18 mouse cellular contexts compared by ENCODE assay signal in genomic region chr15:12770958-12771357, GRCm38 (mm10). TPM values are rescaled to one million over a fixed set of nuclear protein-coding genes. Genes with fewer than 3 reads are reported as not detected.
DNase-seq lines count a peak whose midpoint lies in the region; ATAC-seq and TF ChIP-seq lines count a peak whose summit lies in the region.
"Had no signal": no experiment of that assay in that cellular context is flagged by ENCODE, and none has a peak within 500 bp of the region (broad histone marks: within the 10 kb centered on the region; RNA-seq: fewer than 3 reads in every experiment).

No protein-coding gene starts in this region.

- no peak overlapping the region for H3K4me2 ChIP-seq in hindbrain, embryonic 12.5 days (replicated peaks)
- H3K4me2 ChIP-seq: embryonic facial prominence, embryonic 15.5 days; heart, embryonic 15.5 days; hindbrain, embryonic 15.5 days; liver, embryonic 13.5 days; midbrain, embryonic 13.5 days had no signal

- 0 out of 2 replicates have a peak, but pooled peaks cover 2% of the 10 kb centered on the region for H3K9me3 ChIP-seq in hindbrain, embryonic 12.5 days (replicated peaks)
- H3K9me3 ChIP-seq: embryonic facial prominence, embryonic 15.5 days; heart, embryonic 15.5 days; hindbrain, embryonic 15.5 days; liver, embryonic 13.5 days had no signal

- 91% methylated on average over 7 of the region's 7 CpGs for WGBS in thymus, adult 2 months
- 74% methylated on average over 7 of the region's 7 CpGs for whole genome bisulfite sequencing in hindbrain, embryonic 12.5 days

- H3K36me3 ChIP-seq in thymus, adult 2 months (ENCODE audit: control insufficient read depth, insufficient read depth, low read length), result no peaks in the 10 kb centered on the region
- no peaks in the 10 kb centered on the region for H3K36me3 ChIP-seq in hindbrain, embryonic 12.5 days
- H3K36me3 ChIP-seq: embryonic facial prominence, embryonic 15.5 days; heart, embryonic 15.5 days; hindbrain, embryonic 15.5 days; liver, embryonic 13.5 days; midbrain, embryonic 13.5 days had no signal

- DNase-seq in thymus, adult 2 months, result no peak
- no peak for DNase-seq in thymus, postnatal 14 days
- DNase-seq in layer of hippocampus, adult 18-20 months (ENCODE audit: low spot score in 2 of 2), result peak; percentile 68 to 78
- peak; percentile 23 to 77 for DNase-seq in left cerebral cortex, postnatal 25 days (ENCODE audit: low spot score in 2 of 2)
- DNase-seq in adrenal gland, postnatal 36 days, result no peak
- DNase-seq in heart, postnatal 10 days, result no peak
- no peak for DNase-seq in urinary bladder, postnatal 14 days (ENCODE audit: low spot score)
- DNase-seq: cerebellum, postnatal 36 days; gastrocnemius, postnatal 14 days; kidney, adult 2 months; liver, embryonic 13.5 days; lung, postnatal 36 days; thymus, postnatal 25 days had no signal

- no peak for TF ChIP-seq CTCF in thymus, adult 2 months (IDR thresholded peaks at IDR 0.05; ENCODE audit: borderline replicate concordance, control insufficient read depth, extremely low read depth, insufficient read depth, low read length, poor library complexity)

- H3K9ac ChIP-seq in hindbrain, embryonic 12.5 days, result no peak overlapping the region
- H3K9ac ChIP-seq: embryonic facial prominence, embryonic 15.5 days; heart, embryonic 15.5 days; hindbrain, embryonic 15.5 days; liver, embryonic 13.5 days; midbrain, embryonic 13.5 days had no signal

- H3K27ac ChIP-seq in thymus, adult 2 months (ENCODE audit: control insufficient read depth, insufficient read depth, low read length), result peak overlapping the region; percentile 10; the same call in 1 of the 2 replicates
- H3K27ac ChIP-seq in hindbrain, embryonic 12.5 days, result no peak overlapping the region
- H3K27ac ChIP-seq: embryonic facial prominence, embryonic 15.5 days; heart, embryonic 15.5 days; hindbrain, embryonic 15.5 days; liver, embryonic 13.5 days; midbrain, embryonic 13.5 days had no signal

- no peak for ATAC-seq in hindbrain, embryonic 12.5 days (ENCODE audit: low FRiP score)
- ATAC-seq: midbrain, embryonic 13.5 days had no signal

- H3K27me3 ChIP-seq in thymus, adult 2 months (ENCODE audit: control insufficient read depth, insufficient read depth, low read length), result no peaks in the 10 kb centered on the region
- no peaks in the 10 kb centered on the region for H3K27me3 ChIP-seq in hindbrain, embryonic 12.5 days
- H3K27me3 ChIP-seq: embryonic facial prominence, embryonic 15.5 days; heart, embryonic 15.5 days; hindbrain, embryonic 15.5 days; liver, embryonic 13.5 days; midbrain, embryonic 13.5 days had no signal

- no peak overlapping the region for H3K4me3 ChIP-seq in thymus, adult 2 months (ENCODE audit: control insufficient read depth, insufficient read depth, low read length)
- H3K4me3 ChIP-seq in hindbrain, embryonic 12.5 days, result no peak overlapping the region
- H3K4me3 ChIP-seq: embryonic facial prominence, embryonic 15.5 days; heart, embryonic 15.5 days; hindbrain, embryonic 15.5 days; liver, embryonic 13.5 days; midbrain, embryonic 13.5 days had no signal

- intact Hi-C loops in left cerebral cortex, postnatal 25 days (cut with DNase I), result no loop called here
- intact Hi-C loops in heart, postnatal 10 days (cut with DNase I), result no loop called here

- H3K4me1 ChIP-seq in thymus, adult 2 months (replicated peaks; ENCODE audit: control insufficient read depth, insufficient read depth, low read length), result no peaks in the 10 kb centered on the region
- no peaks in the 10 kb centered on the region for H3K4me1 ChIP-seq in hindbrain, embryonic 12.5 days
- H3K4me1 ChIP-seq: embryonic facial prominence, embryonic 15.5 days; liver, embryonic 13.5 days had no signal

- no peak for TF ChIP-seq POLR2A in thymus, adult 2 months (IDR thresholded peaks at IDR 0.05; ENCODE audit: control insufficient read depth, extremely low read depth, insufficient read depth, low read length, poor library complexity)

RNA-seq across cellular contexts. Expression of gene Pdzd2, which starts 31.2 kb away (rescaled TPM):
- 3.1 and 4.2 TPM in 2 replicates for polyA plus RNA-seq in thymus, adult 2 months (2012; rRNA removed)
- 10 to 100 TPM; 47.4 to 55.9 TPM for total RNA-seq in layer of hippocampus, adult 18-20 months (2021)
- total RNA-seq in left cerebral cortex, postnatal 25 days (2021), result 10 to 100 TPM; 79.8 to 89.9 TPM
- 10 to 100 TPM; 11.1 to 15.9 TPM for total RNA-seq in adrenal gland, postnatal 36 days (2021)
- total RNA-seq in heart, postnatal 10 days (2021), result 100 to 1,000 TPM; 186 to 218 TPM
- polyA plus RNA-seq in hindbrain, embryonic 12.5 days (2016; fragmentation: Nextera tagmentation; extraction: Ambion mirVana), result 8.7 and 10.2 TPM in 2 replicates

RNA-seq across cellular contexts. Expression of gene 6030458C11Rik, which starts 53.5 kb away (rescaled TPM):
- 13.5 and 14.4 TPM in 2 replicates for polyA plus RNA-seq in thymus, adult 2 months (2012; rRNA removed)
- 10 to 100 TPM; 26.0 to 27.8 TPM for total RNA-seq in layer of hippocampus, adult 18-20 months (2021)
- total RNA-seq in left cerebral cortex, postnatal 25 days (2021), result 10 to 100 TPM; 28.7 to 29.0 TPM
- 10 to 100 TPM; 13.2 to 13.6 TPM for total RNA-seq in adrenal gland, postnatal 36 days (2021)
- total RNA-seq in heart, postnatal 10 days (2021), result 10 to 100 TPM; 14.7 to 16.6 TPM
- 39.9 and 40.6 TPM in 2 replicates for polyA plus RNA-seq in hindbrain, embryonic 12.5 days (2016; fragmentation: Nextera tagmentation; extraction: Ambion mirVana)

RNA-seq across cellular contexts. Expression of gene Drosha, which starts 53.7 kb away (rescaled TPM):
- 19.5 and 22.0 TPM in 2 replicates for polyA plus RNA-seq in thymus, adult 2 months (2012; rRNA removed)
- 10 to 100 TPM; 86.1 to 91.5 TPM for total RNA-seq in layer of hippocampus, adult 18-20 months (2021)
- total RNA-seq in left cerebral cortex, postnatal 25 days (2021), result 10 to 100 TPM; 86.4 to 87.3 TPM
- total RNA-seq in adrenal gland, postnatal 36 days (2021), result 10 to 100 TPM; 32.0 to 32.9 TPM
- 10 to 100 TPM; 31.2 to 33.5 TPM for total RNA-seq in heart, postnatal 10 days (2021)
- polyA plus RNA-seq in hindbrain, embryonic 12.5 days (2016; fragmentation: Nextera tagmentation; extraction: Ambion mirVana), result 65.1 and 71.8 TPM in 2 replicates

Comparison
In these comparisons a context has a peak if more than half of its experiments do, and no peak if none do; other contexts are left out.
1. DNase-seq: peak in layer of hippocampus, adult 18-20 months (2 of 2) and left cerebral cortex, postnatal 25 days (2 of 2); none in thymus, adult 2 months (single experiment), thymus, postnatal 14 days (single experiment), adrenal gland, postnatal 36 days (0 of 2), heart, postnatal 10 days (0 of 2) and urinary bladder, postnatal 14 days (single experiment).